In genomic region chr12:76128306-76128705, GRCm38 (mm10) we compare ENCODE assay signal across 17 mouse cellular contexts. TPM values are rescaled to one million over a fixed set of nuclear protein-coding genes. Genes with fewer than 3 reads are reported as not detected.
"Had no signal": no experiment of that assay in that cellular context is flagged by ENCODE, and none has a peak within 500 bp of the region (broad histone marks: within the 10 kb centered on the region; RNA-seq: fewer than 3 reads in every experiment).

No protein-coding gene starts in this region.

- ATAC-seq: intestine, embryonic 16.5 days; liver, postnatal 0 days; midbrain, embryonic 13.5 days; midbrain, embryonic 16.5 days had no signal

- H3K27me3 ChIP-seq: kidney, embryonic 15.5 days; limb, embryonic 12.5 days; limb, embryonic 15.5 days; lung, embryonic 15.5 days; midbrain, embryonic 13.5 days; neural tube, embryonic 13.5 days had no signal

- H3K4me1 ChIP-seq: limb, embryonic 12.5 days; limb, embryonic 15.5 days; midbrain, embryonic 13.5 days; neural tube, embryonic 13.5 days had no signal

- DNase-seq: liver, postnatal 0 days; thymus, postnatal 25 days had no signal

- H3K36me3 ChIP-seq: kidney, embryonic 15.5 days; limb, embryonic 12.5 days; limb, embryonic 15.5 days; lung, embryonic 15.5 days; midbrain, embryonic 10.5 days; midbrain, embryonic 13.5 days; neural tube, embryonic 13.5 days had no signal

- H3K4me3 ChIP-seq: kidney, embryonic 15.5 days; limb, embryonic 12.5 days; limb, embryonic 15.5 days; lung, embryonic 15.5 days; megakaryocyte, embryonic 14.5 days; midbrain, embryonic 10.5 days; midbrain, embryonic 13.5 days; myocyte; neural tube, embryonic 13.5 days had no signal

- H3K9ac ChIP-seq: kidney, embryonic 15.5 days; limb, embryonic 12.5 days; limb, embryonic 15.5 days; liver, embryonic 14.5 days; liver, postnatal 0 days; lung, embryonic 15.5 days; midbrain, embryonic 13.5 days; neural tube, embryonic 13.5 days had no signal

- H3K9me3 ChIP-seq: kidney, embryonic 15.5 days; limb, embryonic 12.5 days; limb, embryonic 15.5 days; lung, embryonic 15.5 days; megakaryocyte, embryonic 14.5 days; midbrain, embryonic 10.5 days; midbrain, embryonic 13.5 days; neural tube, embryonic 13.5 days had no signal

- H3K4me2 ChIP-seq: kidney, embryonic 15.5 days; limb, embryonic 12.5 days; limb, embryonic 15.5 days; liver, embryonic 11.5 days; lung, embryonic 15.5 days; midbrain, embryonic 13.5 days; neural tube, embryonic 13.5 days had no signal

- H3K27ac ChIP-seq: kidney, embryonic 15.5 days; limb, embryonic 12.5 days; limb, embryonic 15.5 days; liver, embryonic 14.5 days; lung, embryonic 15.5 days; midbrain, embryonic 10.5 days; midbrain, embryonic 13.5 days; neural tube, embryonic 13.5 days had no signal

RNA-seq across cellular contexts. Expression of gene Esr2, which starts 48.8 kb away (rescaled TPM):
- total RNA-seq: monocyte, adult 5-6 weeks; neutrophil, adult 5-6 weeks had no signal
- polyA plus RNA-seq: liver, postnatal 0 days had no signal
